Mouse (Mus musculus) duodenum, adult 2 months (tissue): Measurements from ENCODE around the gene Ppp1r3d. TPM values are rescaled to one million over a fixed set of nuclear protein-coding genes. Genes with fewer than 3 reads are reported as not detected.

ENCODE experiments used
- polyA plus RNA-seq: library from polyadenylated mRNA; depleted of rRNA; stranded (reverse); fragments of >200 nt; gene quantifications from 2 replicates; pipeline ENCODE4 v1.2.3, GENCODE M21; 2012; ENCODE audit warnings: low replicate concordance; rRNA removed

The Ppp1r3d gene
- polyA plus RNA-seq, result 0.95 and 1.2 TPM in 2 replicates

DNA sequence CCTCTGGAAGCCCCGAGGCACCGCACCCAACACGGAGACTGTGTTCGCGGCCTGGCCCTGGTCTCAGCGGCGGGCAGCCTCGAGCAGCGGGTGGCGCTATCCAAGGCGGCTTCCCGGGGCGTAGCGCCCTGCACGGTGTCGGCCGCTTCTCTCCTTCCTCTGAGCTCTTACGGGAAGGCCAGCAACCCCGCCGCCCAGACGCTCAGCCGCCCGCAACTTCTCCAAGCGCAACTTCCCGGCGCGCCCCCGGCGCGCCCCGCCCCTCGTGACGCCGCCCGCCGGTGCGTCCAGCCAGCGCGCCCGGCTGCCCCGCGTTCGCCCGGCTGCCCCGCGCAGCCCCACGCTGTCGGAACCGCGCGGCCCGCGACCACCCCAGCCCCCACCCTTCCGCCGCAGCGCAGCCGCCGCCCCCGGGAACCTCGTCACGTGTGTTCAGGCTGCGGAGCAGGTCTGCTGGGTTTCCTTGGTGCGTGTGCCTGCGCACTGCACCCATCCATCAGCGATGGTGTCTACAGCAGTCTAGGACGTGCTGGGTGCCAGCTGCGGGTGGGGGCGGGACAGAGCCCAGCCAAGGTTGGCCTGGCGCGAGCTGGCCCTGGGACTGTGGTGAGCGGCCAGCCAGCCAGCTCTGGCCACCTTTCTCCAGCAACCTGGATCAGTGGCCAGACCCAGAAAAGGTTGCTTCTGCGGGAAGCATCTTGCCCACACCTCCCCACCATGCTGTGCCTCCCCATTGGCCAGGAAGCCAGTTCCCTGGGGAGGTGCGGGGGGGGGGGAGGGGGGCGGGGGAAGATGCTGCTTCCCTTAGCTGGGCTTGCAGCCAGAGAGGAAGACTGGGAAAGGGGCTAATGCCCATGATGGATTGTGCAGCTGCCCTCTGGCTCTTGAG lies at the start of gene Ppp1r3d, which contains the start of gene Fam217b:
Gene Ppp1r3d (minus strand): TSS at position 212 of the 889 bp plus-strand sequence.
Gene Fam217b (plus strand): TSS at position 264 of the 889 bp plus-strand sequence.

DNA sequence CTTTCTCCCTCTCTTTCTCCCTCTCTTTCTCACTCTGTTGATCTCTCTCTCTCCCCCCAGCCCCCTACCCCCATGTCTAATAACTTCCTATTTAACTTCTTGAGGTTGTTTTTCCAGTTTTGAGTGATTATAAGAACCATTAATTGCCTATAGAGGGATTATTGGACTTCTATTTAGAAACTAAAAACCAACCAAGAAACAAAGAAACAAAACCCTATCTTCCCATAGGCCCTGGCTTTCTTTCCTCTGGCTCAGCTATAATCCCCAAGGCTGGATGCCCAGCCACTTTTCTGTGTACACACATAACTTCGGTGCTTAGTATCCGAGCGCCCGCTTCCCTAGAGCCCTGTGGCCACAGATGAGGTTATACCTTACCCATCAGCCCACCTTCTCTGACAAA lies 16.0 kb upstream of the Ppp1r3d start, which contains the start of gene Cdh26:
Gene Cdh26 (plus strand): TSS at position 301 of the 400 bp plus-strand sequence.

DNA sequence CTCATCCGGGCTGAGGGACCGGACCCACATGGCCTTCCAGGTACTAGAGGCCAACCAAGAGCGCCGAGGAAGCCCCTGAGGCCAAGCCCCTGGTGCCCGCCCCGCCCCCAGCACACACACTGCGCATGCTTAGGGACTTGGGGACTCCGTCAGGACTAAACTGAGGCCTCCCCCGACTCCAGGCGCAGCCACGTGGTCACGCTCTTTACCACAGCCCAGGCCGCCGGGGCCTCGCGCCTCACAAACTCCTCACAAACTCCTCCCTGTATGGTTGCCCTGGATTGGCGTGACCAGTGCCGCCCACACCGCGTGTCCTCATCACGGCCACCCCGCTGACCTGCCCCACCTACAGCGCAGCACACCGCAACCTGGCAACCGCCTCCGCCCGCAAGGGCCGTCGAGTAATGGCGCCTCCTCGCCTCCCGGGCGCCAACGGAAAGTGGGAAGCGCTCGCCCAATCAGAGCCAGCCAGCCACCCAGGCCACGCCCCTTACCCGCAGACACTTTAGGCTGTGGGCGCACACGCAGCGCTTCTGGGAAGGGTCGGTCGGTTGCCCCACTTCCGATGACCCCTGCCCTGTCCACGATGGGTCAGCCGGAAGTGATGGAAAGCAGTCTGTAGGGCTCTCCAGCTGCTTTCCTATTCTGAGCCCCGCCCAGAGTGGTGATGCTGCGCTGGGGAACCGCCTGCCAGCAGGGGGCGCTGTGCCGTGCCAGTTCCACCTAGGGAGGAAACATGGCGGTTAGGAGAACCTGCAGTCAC lies 7.0 kb downstream of the Ppp1r3d start, which contains the start of gene Sycp2:
Gene Sycp2 (minus strand): TSS at position 633 of the 763 bp plus-strand sequence.

Other genes starting within 250 kb of the Ppp1r3d start
- not detected in 2 replicates for gene Sycp2, start 6.8 kb downstream of the Ppp1r3d start, polyA plus RNA-seq
- 0.29 and 2.2 TPM in 2 replicates for gene Fam217b, start 52 bp upstream of the Ppp1r3d start, polyA plus RNA-seq
- 0.04 and 0.15 TPM in 2 replicates for gene Cdh26, start 16.1 kb upstream of the Ppp1r3d start, polyA plus RNA-seq